Comparison of ENCODE assay signal across 8 mouse cellular contexts in the genomic region with DNA sequence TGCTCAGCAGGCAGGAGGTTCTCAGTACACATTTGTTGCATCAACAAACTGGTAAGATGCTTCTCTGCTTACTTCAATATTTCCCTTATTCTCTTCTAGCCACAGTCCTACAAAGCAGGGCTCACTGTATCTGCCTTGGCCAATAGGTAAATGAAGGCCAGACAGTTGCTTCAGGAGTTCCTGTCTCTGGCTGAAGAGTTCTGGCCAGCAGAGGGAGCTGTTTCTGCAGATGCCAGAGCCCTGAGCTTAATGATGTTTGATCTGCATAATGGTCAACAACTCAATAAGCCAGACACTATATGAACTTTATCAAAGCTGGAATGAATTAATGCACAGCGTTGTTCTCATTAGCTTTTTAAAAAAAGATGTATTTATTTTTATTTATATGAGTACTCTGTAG. TPM values are rescaled to one million over a fixed set of nuclear protein-coding genes. Genes with fewer than 3 reads are reported as not detected.
DNase-seq lines count a peak whose midpoint lies in the region; ATAC-seq lines count a peak whose summit lies in the region.

No protein-coding gene starts in this region.

- no peak for ATAC-seq in cerebellum, adult (ENCODE audit: insufficient number of reproducible peaks, low FRiP score, low TSS enrichment)
- ATAC-seq in frontal cortex, adult (ENCODE audit: low TSS enrichment), result peak; percentile 48; the same call in 1 of the 2 replicates

- peak; percentile 39 for DNase-seq in cerebellum, adult 11 months
- DNase-seq in CD4-positive helper T cell, adult 2 months (ENCODE audit: low read depth, low spot score), result peak; percentile 55
- DNase-seq in brain, adult 2 months (ENCODE audit: low read depth, low spot score), result peak; percentile 87
- peak; percentile 31 to 76 for DNase-seq in layer of hippocampus, adult 18-20 months (ENCODE audit: low spot score in 2 of 2)
- peak; percentile 94 for DNase-seq in lung, postnatal 14 days
- DNase-seq in skeletal muscle tissue, adult 2 months (ENCODE audit: low read depth, low spot score), result peak; percentile 56

RNA-seq across cellular contexts. Expression of a gene that starts 3.3 kb away (rescaled TPM):
- total RNA-seq in layer of hippocampus, adult 18-20 months (2021), result 10 to 100 TPM; 20.5 to 24.6 TPM

RNA-seq across cellular contexts. Expression of a gene that starts 18.3 kb away (rescaled TPM):
- 1 to 10 TPM; 2.4 to 3.0 TPM for total RNA-seq in layer of hippocampus, adult 18-20 months (2021)

RNA-seq across cellular contexts. Expression of a gene that starts 41.6 kb away (rescaled TPM):
- 1 to 10 TPM; 3.3 to 3.9 TPM for total RNA-seq in layer of hippocampus, adult 18-20 months (2021)

RNA-seq across cellular contexts. Expression of a gene that starts 48.1 kb away (rescaled TPM):
- not detected for total RNA-seq in layer of hippocampus, adult 18-20 months (2021)

Comparison
In these comparisons a context has a peak if more than half of its experiments do, and no peak if none do; other contexts are left out.
1. DNase-seq: peak in every context shown above with its lines; median percentile 94 in lung, postnatal 14 days; 87 in brain, adult 2 months; 56 in skeletal muscle tissue, adult 2 months; 55 in CD4-positive helper T cell, adult 2 months; 54 in layer of hippocampus, adult 18-20 months; 39 in cerebellum, adult 11 months.